Mouse (Mus musculus): ENCODE data around the gene Ap2b1.

DNA sequence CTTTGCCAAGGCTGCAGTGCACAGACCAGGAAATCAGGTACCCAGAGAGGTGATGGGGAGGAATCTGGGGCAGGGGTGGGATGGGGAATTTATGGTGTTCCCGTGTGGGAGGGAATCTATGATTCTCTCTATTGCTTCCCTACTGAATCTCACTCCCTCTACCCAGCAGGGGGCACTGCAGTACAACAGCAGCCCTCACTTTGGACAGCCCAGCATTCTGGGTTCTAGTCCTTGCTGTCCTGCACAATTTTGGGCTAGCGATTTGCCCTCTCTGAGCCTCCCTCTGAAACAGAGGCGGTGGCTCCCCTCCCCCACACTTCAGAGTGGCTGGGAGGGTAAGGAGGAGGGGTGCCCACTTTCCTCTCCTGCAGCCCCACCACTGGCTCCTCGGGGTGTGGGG lies 121.5 kb downstream of the Ap2b1 start:
- TF ChIP-seq POLR2A (IDR thresholded peaks at IDR 0.05; ENCODE audit: control insufficient read depth, extremely low read depth, insufficient read depth, low read length, poor library complexity) = no peak
- TF ChIP-seq CTCF (IDR thresholded peaks at IDR 0.05; ENCODE audit: borderline replicate concordance, control insufficient read depth, extremely low read depth, insufficient read depth, low read length, poor library complexity) = no peak

All from thymus, adult 2 months (tissue).